Mouse (Mus musculus) skeletal muscle tissue, adult 2 months (tissue): ENCODE measurements at regions not wholly inside any gene's neighbourhood (a gene's known extent, or its start where the extent isn't known, plus 50 kb on each side); places are given as distances from the start of the nearest gene placed in this dataset.
A peak's percentile ranks its signal among the peaks of the same experiment; 100 is the strongest.

ENCODE experiments used
- DNase-seq: peaks from one replicate; pipeline ENCODE4 v3.0.0-alpha.2; 2012; ENCODE audit warnings: low read depth, low spot score

DNA sequence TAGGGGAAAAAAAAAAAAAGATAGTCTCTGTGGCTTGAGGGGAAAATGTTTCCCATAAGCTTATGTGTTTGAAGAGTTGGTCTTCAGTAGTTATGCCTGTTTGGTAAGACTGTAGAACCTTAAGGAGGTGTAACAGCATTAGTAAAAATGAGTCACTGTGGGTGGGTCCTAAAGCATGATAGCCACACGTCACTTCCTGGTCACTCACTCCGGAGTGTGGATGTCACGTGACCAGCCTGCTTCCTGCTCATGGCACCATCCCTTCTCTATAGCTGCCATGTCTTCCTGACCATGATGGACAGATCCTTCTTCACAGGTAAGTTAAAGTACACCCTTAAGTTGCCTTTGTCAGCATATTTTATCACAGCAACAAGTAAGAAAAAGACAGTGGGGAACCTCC, 170.0 kb upstream of the Pitrm1 start:
- DNase-seq, result no peak

GRCm38 (mm10) chr13:6395562-6396223, 152.3 kb upstream of the Pitrm1 start:
- peak; percentile 28 for DNase-seq

DNA sequence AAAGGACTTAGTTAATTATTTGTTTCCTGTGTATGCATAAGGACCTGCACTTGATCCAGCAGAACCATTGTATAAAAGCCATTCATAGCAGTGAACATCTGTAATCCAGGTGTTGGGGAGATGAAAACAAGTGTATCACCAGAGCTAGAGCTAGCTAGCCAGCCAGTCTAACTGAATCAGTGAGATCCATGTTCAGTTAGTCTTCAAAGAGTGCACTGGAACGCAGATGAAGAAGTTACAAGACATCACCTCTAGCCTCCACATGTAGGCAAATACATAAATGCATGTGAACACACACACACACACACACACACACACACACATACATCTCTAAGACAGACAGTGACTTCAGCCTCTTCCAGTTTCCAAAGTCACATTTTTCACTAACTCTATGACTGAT, 150.3 kb upstream of the Pitrm1 start:
- DNase-seq, result no peak

GRCm38 (mm10) chr13:6431821-6432220, 116.1 kb upstream of the Pitrm1 start:
- DNase-seq, result no peak

GRCm38 (mm10) chr13:6446976-6447375, 101.0 kb upstream of the Pitrm1 start:
- DNase-seq, result no peak

- DNase-seq, result no peak
Observed at GRCm38 (mm10) chr13:6461363-6461762, 86.6 kb upstream of the Pitrm1 start.

- DNase-seq, result no peak
Observed at GRCm38 (mm10) chr13:6465911-6466419, 82.0 kb upstream of the Pitrm1 start.

DNA sequence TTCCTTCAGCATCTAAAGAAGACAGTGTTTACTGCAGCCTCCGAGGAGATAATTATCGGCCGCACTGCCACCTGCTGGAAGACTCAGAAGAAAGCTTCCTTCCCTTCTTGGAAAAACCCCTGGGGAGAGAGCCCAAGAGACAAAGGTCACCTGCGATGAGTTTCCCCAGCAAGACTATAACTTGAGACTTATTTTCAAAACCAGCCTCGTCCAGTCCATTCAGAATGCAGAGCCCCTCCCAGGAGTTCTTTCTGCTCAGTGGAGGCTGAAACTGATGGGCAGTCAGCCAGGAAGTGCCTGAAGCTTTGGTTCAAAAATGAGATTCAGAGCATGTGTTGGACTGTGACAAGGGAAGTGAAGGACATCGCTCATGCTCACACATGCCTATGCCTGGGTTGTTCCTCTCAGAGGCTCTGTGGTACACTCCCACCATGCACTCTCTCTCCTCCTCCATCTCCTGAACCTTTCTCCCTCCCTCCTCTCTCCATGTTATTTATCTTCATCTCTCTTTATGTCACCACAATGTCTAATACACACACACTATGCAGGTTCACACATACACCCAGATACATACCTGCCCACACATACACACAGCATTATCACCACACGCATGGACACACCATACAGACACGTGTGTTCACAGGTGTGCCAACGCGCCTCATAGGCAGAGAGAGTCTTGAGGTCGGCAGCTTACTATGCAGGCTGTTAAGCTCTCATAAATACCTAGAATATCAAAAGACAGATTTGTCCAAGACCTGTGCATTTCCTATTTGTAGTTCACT, 78.3 kb upstream of the Pitrm1 start:
- DNase-seq, result peak; percentile 36

DNA sequence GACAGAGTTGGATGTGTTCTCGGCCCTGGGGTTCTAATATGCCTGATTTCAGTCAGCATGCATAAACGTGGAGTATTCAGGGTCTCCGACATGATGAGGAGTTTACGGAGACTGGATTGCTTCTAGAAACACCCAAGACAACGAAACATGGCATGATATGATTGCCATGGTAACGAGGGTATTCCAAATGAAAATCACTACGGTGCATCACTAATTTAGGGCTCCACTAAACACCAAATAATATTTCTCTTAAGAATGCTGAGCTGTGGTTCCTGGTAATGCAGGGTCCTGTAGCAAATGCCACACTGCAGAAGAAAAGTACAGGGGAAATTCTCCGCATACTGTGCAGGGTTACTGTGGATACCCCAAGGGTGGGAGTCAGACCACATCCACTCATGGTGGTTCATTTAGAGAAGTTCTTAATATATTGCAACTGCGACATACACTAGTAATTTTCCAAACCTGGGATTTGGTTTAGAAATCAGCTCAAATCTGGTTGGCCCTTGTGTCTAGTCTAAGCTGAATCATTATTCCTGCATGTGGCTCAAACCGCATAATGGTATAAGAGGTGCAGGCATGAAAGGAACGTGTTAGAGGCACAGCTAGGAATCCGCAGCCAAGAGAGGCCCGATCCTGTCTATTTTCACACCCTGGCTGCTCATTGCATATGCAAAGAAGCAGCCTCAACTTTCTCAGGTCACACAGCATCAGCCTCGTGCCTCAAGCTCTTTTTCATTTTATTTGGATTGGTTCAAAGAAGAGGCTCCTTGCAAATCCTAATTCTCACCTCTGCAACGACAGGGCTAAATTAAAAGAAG, 77.5 kb upstream of the Pitrm1 start:
- no peak for DNase-seq

DNA sequence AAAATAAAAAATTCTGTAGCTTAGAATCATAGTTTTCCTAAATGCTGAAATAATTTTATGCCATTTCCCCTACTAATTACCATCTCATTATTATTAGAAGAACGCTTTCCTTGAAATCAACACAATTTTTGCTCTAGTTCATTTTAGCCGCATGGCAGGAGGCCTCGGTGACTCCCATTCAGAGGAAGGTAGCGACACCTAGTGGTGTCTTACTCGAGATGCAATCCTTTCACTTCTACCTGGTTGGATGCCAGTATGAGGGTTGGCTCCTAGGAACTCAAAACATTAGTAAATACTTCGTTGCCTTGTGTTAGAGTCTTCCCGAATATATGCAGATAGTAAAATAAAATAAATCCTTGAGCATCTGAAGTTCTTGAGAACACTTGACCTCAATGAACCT, 76.3 kb upstream of the Pitrm1 start:
- DNase-seq, result peak; percentile 70

DNA sequence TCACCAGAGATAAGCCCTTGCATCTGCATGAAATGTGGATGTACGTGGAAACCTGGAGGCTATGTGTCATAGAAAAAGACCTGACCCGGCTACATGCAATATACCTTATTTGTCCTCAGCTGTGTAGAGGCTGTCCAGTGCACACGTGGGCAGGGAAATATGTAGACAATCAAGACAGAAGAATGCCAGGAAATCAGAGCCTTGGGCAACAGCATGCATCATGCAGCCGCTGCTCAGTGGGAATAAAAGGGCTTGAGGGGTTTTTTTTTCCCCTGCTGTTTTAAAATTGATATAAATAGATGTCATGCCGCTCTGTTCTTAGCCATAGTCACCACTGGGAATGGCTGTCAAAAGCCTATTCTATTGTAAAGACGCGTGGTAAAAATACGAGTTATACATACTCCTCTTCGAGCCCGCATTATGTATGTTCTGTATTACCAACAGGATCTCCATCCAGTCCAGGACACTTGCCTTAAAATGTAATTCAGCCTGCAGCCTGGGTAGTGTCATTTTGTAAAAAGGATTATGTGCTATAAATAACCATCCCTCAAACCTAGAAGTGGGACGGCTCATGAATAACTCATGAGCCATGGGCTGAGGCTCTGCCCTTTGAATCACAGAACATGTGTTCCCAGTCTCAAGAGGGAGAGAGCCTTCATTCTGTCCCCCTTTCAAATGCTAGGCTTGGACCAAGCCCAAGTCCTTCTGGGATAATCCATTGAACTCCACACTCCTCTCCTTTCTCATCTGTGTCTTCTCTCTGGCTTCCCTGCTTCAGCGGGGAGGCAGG, 74.4 kb upstream of the Pitrm1 start:
- DNase-seq, result peak; percentile 10

DNA sequence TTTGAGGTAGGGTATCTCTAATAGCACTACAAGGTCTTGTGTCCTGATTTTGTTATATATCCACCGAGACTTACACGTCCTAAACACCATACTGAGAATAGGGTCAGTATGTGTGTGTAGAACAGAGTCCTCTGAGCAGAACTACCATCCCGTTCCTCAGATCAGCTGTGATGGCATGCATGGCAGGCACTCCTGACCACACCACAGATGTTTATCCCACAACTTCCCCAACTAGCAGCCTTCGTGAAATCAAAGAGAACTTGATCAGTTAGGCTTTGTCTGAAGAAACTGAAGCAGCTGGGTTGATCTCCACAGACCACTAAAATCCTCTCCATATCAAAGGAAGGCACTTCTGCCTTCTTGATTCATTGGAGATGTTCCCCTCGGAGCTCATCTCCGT, 68.3 kb upstream of the Pitrm1 start:
- DNase-seq, result no peak

- DNase-seq, result no peak
Observed at GRCm38 (mm10) chr13:6484418-6484817, 63.5 kb upstream of the Pitrm1 start.

GRCm38 (mm10) chr13:6487837-6488236, 60.1 kb upstream of the Pitrm1 start:
- no peak for DNase-seq

DNA sequence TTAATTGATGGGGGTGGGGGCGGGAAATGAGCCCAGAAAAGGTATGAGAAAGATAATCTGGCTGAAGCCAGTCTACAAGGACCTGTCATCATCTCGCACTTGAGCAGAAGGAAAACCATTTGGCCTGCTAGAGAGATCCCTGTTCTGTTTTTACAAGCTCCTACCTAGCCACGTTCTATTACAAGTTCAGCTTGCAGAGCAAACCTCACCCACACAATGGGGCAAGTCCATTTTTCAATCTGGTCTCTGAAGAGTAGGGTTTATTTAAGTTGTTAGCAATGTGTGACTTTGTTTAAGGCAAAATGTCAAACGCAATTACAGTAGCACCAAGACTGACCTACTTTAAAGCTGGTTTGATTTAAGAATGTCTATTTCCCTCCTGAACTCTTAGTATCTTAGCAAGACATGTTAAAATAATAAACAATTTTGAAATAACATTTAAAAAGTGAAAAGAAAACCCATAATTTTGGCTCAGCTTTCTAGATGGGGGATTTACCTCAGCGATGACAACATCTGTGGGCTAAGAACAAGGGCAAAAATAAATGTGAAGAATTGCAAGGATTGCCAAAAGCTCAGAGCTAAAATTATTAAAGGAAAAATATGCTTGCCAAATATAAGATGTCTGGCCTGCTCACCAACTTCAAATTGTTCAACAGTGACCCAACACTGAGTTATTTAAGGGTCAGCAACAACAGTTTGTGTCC, 54.9 kb upstream of the Pitrm1 start:
- no peak for DNase-seq
